ENCODE assay signal across 8 mouse cellular contexts in the genomic region with DNA sequence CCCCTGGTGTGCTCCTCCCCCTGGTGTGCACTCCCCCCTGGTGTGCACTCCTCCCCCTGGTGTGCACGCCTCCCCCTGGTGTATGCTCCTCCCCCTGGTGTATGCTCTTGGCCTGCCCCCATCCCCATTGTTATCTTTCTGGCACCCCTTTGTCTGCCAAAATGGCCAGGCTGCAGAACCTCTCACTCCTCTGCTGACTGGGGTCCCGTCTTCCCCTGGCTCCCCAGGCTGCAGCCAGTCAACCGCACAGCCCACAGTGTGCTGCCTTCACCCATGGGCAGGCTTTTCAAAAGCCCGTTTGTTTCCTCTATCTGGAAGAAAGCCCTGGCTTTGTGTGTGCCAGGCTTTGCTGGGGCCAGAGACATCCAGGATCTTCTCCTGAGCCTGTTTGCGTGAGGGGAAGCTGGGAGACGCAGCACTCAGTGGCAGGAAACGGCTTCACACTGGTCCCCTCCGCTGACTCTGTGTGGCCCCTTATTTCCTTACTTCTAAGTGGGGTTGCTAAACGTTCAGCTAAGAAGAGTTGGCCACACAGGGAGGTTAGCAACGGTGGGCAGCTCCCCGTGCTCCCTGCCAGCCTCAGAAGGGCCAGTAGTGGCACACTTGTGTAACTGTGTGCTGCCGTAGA.
DNase-seq lines count a peak whose midpoint lies in the region; ATAC-seq and TF ChIP-seq lines count a peak whose summit lies in the region.

No protein-coding gene starts in this region.

- H3K27ac ChIP-seq in testis, adult 2 months (ENCODE audit: control insufficient read depth, insufficient read depth, low read depth, low read length) = peak overlapping the region; percentile 47
- peak overlapping the region; percentile 95 for H3K27ac ChIP-seq in hindbrain, embryonic 11.5 days (ENCODE audit: low read depth, low read length)
- peak overlapping the region; percentile 76 for H3K27ac ChIP-seq in liver, embryonic 11.5 days (ENCODE audit: low read depth, low read length)
- H3K27ac ChIP-seq in neural tube, embryonic 14.5 days (ENCODE audit: low read depth, low read length) = peak overlapping the region; percentile 90

- WGBS in hindbrain, embryonic 11.5 days = 10% methylated on average over 11 of the region's 12 CpGs
- 16% methylated on average over 11 of the region's 12 CpGs for WGBS in liver, embryonic 11.5 days
- 7% methylated on average over 11 of the region's 12 CpGs for WGBS in neural tube, embryonic 14.5 days

- H3K9me3 ChIP-seq in hindbrain, embryonic 11.5 days (ENCODE audit: control insufficient read depth, low read length) = no peaks in the 10 kb centered on the region
- H3K9me3 ChIP-seq in liver, embryonic 11.5 days (ENCODE audit: control insufficient read depth, low read length) = no peaks in the 10 kb centered on the region
- no peaks in the 10 kb centered on the region for H3K9me3 ChIP-seq in neural tube, embryonic 14.5 days (ENCODE audit: control insufficient read depth, low read length)

- H3K9ac ChIP-seq in hindbrain, embryonic 11.5 days (ENCODE audit: low read depth, low read length) = peak overlapping the region; percentile 50
- peak overlapping the region; percentile 55 for H3K9ac ChIP-seq in liver, embryonic 11.5 days (ENCODE audit: low read depth, low read length)
- H3K9ac ChIP-seq in neural tube, embryonic 14.5 days (replicated peaks; ENCODE audit: low read depth, low read length) = peak overlapping the region; percentile 18; the same call in 1 of the 2 replicates

- peak; percentile 76 for ATAC-seq in hindbrain, embryonic 11.5 days (ENCODE audit: low FRiP score)
- ATAC-seq in liver, embryonic 11.5 days (replicated peaks; ENCODE audit: low FRiP score) = peak; percentile 76
- ATAC-seq in neural tube, embryonic 14.5 days (ENCODE audit: low read depth) = peak; percentile 79

- TF ChIP-seq POLR2A in testis, adult 2 months (IDR thresholded peaks at IDR 0.05; ENCODE audit: control insufficient read depth, low read depth, low read length) = no peak

- no peaks in the 10 kb centered on the region for H3K36me3 ChIP-seq in testis, adult 2 months (ENCODE audit: control insufficient read depth, insufficient read depth, low read length)
- H3K36me3 ChIP-seq in hindbrain, embryonic 11.5 days (ENCODE audit: control insufficient read depth, insufficient read depth, low read length) = no peaks in the 10 kb centered on the region
- H3K36me3 ChIP-seq in liver, embryonic 11.5 days (ENCODE audit: control insufficient read depth, insufficient read depth, low read length) = peaks cover 2% of the 10 kb centered on the region; the same call in 1 of the 2 replicates
- H3K36me3 ChIP-seq in neural tube, embryonic 14.5 days (ENCODE audit: control insufficient read depth, insufficient read depth, low read length) = no peaks in the 10 kb centered on the region

- no peaks in the 10 kb centered on the region for H3K27me3 ChIP-seq in testis, adult 2 months (ENCODE audit: control insufficient read depth, insufficient read depth, low read length)
- H3K27me3 ChIP-seq in hindbrain, embryonic 11.5 days (ENCODE audit: control insufficient read depth, insufficient read depth, low read length) = no peaks in the 10 kb centered on the region
- H3K27me3 ChIP-seq in liver, embryonic 11.5 days (replicated peaks; ENCODE audit: control insufficient read depth, insufficient read depth, low read length) = no peaks in the 10 kb centered on the region
- H3K27me3 ChIP-seq in neural tube, embryonic 14.5 days (ENCODE audit: control insufficient read depth, insufficient read depth, low read length) = no peaks in the 10 kb centered on the region

- peaks cover 10% of the 10 kb centered on the region; the same call in 1 of the 2 replicates for H3K4me1 ChIP-seq in testis, adult 2 months (ENCODE audit: control insufficient read depth, insufficient read depth, low read length)
- peaks cover 15% of the 10 kb centered on the region for H3K4me1 ChIP-seq in hindbrain, embryonic 11.5 days (replicated peaks; ENCODE audit: control insufficient read depth, insufficient read depth, low read length)
- peaks cover 15% of the 10 kb centered on the region for H3K4me1 ChIP-seq in liver, embryonic 11.5 days (replicated peaks; ENCODE audit: control insufficient read depth, insufficient read depth, low read length)
- peaks cover 27% of the 10 kb centered on the region for H3K4me1 ChIP-seq in neural tube, embryonic 14.5 days (ENCODE audit: control insufficient read depth, insufficient read depth, low read length)

- TF ChIP-seq CTCF in testis, adult 2 months (IDR thresholded peaks at IDR 0.05; ENCODE audit: control insufficient read depth, insufficient read depth, insufficient replicate concordance, low read depth, low read length) = no peak

- H3K4me2 ChIP-seq in hindbrain, embryonic 11.5 days (replicated peaks; ENCODE audit: low read depth, low read length) = peak overlapping the region; percentile 19
- H3K4me2 ChIP-seq in liver, embryonic 11.5 days = peak overlapping the region; percentile 66
- H3K4me2 ChIP-seq in neural tube, embryonic 14.5 days (ENCODE audit: low read depth, low read length) = peak overlapping the region; percentile 26; the same call in 1 of the 2 replicates

- DNase-seq in testis, postnatal 10 days (ENCODE audit: low spot score) = no peak
- peak; percentile 32 for DNase-seq in embryo, embryonic 9.5 days (ENCODE audit: extremely low spot score)
- DNase-seq in hindbrain, embryonic 11.5 days (ENCODE audit: low spot score) = peak; percentile 55
- DNase-seq in liver, embryonic 11.5 days (ENCODE audit: low spot score) = no peak
- no peak for DNase-seq in urinary bladder, adult 18-20 months (ENCODE audit: low spot score in 2 of 2)
- no peak for DNase-seq in ovary, postnatal 36 days (ENCODE audit: low spot score)

- H3K4me3 ChIP-seq in testis, adult 2 months (ENCODE audit: control insufficient read depth, low read depth, low read length) = no peak overlapping the region
- H3K4me3 ChIP-seq in hindbrain, embryonic 11.5 days (ENCODE audit: low read depth, low read length) = 0 out of 2 replicates have a peak overlapping the region, but pooled peaks have one; percentile 12
- peak overlapping the region; percentile 24; the same call in 1 of the 2 replicates for H3K4me3 ChIP-seq in liver, embryonic 11.5 days (ENCODE audit: low read depth, low read length)
- H3K4me3 ChIP-seq in neural tube, embryonic 14.5 days (ENCODE audit: low read depth, low read length) = no peak overlapping the region

Comparison
In these comparisons a context has a peak if more than half of its experiments do, and no peak if none do; other contexts are left out.
1. H3K4me3 ChIP-seq: peak in hindbrain, embryonic 11.5 days (single experiment) and liver, embryonic 11.5 days (single experiment); none in testis, adult 2 months (single experiment) and neural tube, embryonic 14.5 days (single experiment).
2. DNase-seq: peak in embryo, embryonic 9.5 days (single experiment) and hindbrain, embryonic 11.5 days (single experiment); none in testis, postnatal 10 days (single experiment), liver, embryonic 11.5 days (single experiment), urinary bladder, adult 18-20 months (0 of 2) and ovary, postnatal 36 days (single experiment).
3. Peak in every context shown above with its lines, with median percentiles within 50 percentile points of each other: H3K27ac ChIP-seq, ATAC-seq, H3K4me2 ChIP-seq and H3K9ac ChIP-seq.